Mouse (Mus musculus): ENCODE results near the gene Snn.
"Not testable (repeated sequence)": the region's sequence is repeated elsewhere in the genome, so short reads cannot be mapped to it uniquely, and the experiment has no call there.

The Snn gene

GRCm38 (mm10) chr16:11060645-11061044 lies at the start of gene Snn:
Gene Snn, plus strand, starts transcription at chr16:11060945.
- no peak for DNase-seq (ENCODE audit: low read depth, low spot score)

DNA sequence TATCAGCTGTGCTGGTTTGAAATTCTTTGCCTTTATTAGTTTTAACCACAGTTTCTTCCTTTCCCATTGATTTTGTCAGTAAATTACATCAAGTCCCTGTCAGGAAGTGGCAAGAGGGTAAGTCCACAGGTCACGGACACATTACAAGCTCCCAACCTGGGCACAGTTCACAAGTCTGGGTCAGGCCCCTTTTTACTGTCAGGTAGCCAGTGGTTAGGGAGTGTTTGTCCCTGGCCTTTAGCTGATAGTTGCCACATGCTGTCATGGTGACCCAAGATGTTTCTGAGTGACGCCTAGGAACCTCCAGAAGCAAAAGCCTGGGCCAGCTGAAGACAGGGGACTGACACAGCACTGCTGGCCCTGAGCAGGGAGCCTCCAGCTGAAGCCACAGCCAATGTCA lies 49.5 kb upstream of the Snn start:
- no peak for DNase-seq (ENCODE audit: low read depth, low spot score)

- DNase-seq (ENCODE audit: low read depth, low spot score), result no peak
Observed at GRCm38 (mm10) chr16:11011939-11012338, 48.8 kb upstream of the Snn start.

DNA sequence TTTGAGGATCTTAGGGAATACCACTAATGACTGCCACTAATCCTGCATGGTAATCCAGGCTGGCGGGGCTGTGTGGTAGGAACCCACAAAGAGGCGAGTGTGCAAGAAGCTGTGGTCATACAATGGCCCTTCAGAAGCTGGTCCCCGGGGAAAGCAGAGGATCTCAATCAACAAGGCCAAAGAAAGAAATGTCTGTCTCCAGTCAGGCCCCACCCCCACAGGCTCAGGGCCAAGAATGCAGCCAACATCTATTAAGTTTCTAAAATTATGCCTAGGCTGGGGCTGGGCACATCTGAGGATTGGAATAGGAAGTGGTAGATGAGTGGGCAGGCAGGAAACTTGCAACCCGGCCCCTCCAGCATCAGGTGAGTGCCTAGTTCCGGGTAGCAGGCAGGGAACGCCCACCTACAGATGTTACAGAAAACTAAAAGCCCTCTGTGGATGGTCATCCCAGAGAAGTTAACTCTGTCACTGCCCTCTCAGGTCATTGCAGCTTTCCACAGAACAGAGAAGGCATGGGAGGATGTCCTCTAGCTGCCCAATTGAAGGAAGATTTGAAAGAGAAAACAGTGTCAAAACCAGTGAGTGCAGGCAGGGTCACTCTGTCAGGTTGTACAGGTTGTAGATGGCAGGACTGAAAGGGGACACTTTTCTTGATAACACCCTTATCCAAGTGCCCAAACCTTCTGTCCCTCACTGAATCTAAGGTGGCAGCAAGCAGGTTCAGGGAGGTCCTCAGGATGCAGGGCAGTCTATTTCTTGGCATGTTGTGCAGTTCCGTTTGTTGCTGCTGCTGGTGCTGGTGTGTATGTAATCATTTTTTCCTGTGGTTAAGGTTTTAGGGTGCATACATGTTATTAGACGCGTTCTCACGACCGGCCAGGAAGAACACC lies 47.9 kb upstream of the Snn start:
- DNase-seq (ENCODE audit: low read depth, low spot score), result no peak

DNA sequence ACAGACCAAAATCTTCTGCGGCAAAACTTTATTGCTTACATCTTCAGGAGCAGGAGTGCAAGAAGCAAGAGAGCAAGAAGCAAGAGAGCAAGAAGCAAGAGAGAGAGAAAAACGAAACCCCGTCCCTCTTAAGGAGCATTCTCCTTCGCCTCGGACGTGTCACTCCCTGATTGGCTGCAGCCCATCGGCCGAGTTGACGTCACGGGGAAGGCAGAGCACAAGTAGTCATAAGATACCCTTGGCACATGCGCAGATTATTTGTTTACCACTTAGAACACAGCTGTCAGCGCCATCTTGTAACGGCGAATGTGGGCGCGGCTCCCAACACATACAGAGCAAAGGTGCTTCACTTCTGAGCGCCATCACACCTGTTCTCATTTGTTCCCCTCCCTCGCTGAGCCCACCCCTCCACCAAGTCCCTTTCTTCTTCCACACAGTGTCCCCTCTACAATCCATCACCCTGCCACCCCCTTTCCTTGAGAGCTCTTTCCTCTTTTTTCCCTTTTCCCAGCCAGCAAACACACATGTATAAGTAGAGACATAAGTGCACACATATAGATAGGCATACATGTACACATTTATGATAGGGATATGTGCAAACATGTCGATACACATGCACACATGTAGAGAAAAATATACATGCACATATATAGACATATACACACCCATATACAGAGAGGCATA lies 47.1 kb upstream of the Snn start:
- DNase-seq (ENCODE audit: low read depth, low spot score), result not testable (repeated sequence)

- no peak for DNase-seq (ENCODE audit: low read depth, low spot score)
Observed at GRCm38 (mm10) chr16:11014407-11014806, 46.3 kb upstream of the Snn start.

DNA sequence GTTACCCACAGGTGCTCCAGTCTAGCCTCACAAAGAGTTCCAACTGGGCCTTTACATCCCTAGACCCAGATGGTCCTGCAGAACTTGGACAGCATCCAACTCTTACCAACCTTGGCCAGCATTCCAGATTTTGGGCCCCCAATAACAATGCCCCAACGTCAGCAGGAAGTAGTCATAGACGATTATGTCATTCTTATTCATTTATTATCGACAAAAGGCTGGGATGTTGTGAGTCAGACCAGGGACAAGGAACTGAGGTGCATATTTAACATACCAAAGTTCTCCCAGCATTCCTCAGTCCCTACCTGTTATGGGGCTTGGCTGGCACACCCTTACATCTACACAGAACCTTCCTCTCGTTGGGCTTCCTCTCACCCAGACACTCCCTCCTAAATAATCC lies 44.4 kb upstream of the Snn start:
- DNase-seq (ENCODE audit: low read depth, low spot score), result peak; percentile 25

- peak; percentile 77 for DNase-seq (ENCODE audit: low read depth, low spot score)
Observed at GRCm38 (mm10) chr16:11017807-11018595, 42.7 kb upstream of the Snn start.

GRCm38 (mm10) chr16:11021403-11022112 lies 39.2 kb upstream of the Snn start:
- no peak for DNase-seq (ENCODE audit: low read depth, low spot score)

- no peak for DNase-seq (ENCODE audit: low read depth, low spot score)
Observed at GRCm38 (mm10) chr16:11022113-11022489, 38.6 kb upstream of the Snn start.

- no peak for DNase-seq (ENCODE audit: low read depth, low spot score)
Observed at GRCm38 (mm10) chr16:11023618-11024017, 37.1 kb upstream of the Snn start.

DNA sequence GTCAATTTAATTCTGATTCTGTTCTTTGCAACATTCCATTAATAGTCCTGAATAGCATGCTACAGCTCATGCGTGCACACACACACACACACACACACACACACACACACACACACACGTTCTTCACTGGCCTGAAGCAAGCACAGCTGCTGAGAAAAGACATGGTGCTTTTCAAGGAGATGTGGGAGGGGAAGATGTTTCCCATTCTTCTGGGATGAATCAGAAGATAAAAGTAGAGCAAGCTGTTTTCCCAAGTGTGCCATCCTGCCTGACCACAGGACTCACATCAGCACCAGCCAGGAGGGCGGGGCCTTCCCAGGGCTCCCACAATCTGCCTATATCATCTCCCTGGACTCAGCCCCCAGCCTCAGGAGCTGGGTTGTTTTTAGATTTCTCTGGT lies 35.9 kb upstream of the Snn start:
- DNase-seq (ENCODE audit: low read depth, low spot score), result no peak

- no peak for DNase-seq (ENCODE audit: low read depth, low spot score)
Observed at GRCm38 (mm10) chr16:11028206-11028605, 32.5 kb upstream of the Snn start.

GRCm38 (mm10) chr16:11030844-11031243 lies 29.9 kb upstream of the Snn start:
- no peak for DNase-seq (ENCODE audit: low read depth, low spot score)

- no peak for DNase-seq (ENCODE audit: low read depth, low spot score)
Observed at GRCm38 (mm10) chr16:11031320-11031719, 29.4 kb upstream of the Snn start.

GRCm38 (mm10) chr16:11034193-11034803 lies 26.4 kb upstream of the Snn start:
- DNase-seq (ENCODE audit: low read depth, low spot score), result peak; percentile 89

DNA sequence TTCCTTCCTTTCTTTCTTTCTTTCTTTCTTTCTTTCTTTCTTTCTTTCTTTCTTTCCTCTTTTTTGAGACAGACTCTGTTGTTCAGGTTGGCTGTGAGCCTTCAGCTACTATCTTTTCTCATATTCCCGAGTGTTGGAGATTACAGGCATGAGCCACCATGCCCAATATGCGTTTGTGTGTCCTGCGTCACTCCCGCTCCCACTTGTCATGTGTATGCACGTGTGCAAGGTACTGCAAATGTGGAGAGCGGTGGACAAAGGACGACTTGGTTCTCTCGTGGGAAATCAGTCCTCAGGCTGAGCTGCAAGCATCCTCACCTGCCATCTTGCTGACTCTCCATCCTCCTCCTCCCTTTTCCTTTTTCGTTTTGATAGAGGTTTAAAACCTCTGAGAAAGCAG lies 25.5 kb upstream of the Snn start:
- no peak for DNase-seq (ENCODE audit: low read depth, low spot score)

- DNase-seq (ENCODE audit: low read depth, low spot score), result peak; percentile 90
Observed at GRCm38 (mm10) chr16:11035790-11036431, 24.8 kb upstream of the Snn start.

DNA sequence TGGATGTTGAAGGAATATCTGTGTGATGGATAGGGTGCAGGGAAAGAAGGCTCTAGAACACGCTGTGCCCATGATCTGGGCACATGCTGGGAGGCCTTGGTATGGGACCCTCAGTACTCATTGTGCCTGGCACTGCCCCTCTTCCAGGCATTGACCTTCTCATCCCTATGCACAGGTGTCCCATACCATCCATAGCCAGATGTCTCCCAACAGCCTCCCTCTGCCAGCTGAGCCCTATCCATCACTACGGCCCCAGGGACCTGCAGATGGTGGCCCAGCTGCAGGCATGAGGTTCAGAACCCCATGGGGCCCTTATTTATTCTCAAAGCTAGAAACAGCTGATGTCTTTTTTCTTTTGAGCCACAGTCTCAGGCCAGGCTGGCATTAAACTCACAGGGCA lies 20.1 kb upstream of the Snn start:
- DNase-seq (ENCODE audit: low read depth, low spot score), result no peak

GRCm38 (mm10) chr16:11043239-11043638 lies 17.5 kb upstream of the Snn start:
- no peak for DNase-seq (ENCODE audit: low read depth, low spot score)

GRCm38 (mm10) chr16:11046437-11046836 lies 14.3 kb upstream of the Snn start:
- no peak for DNase-seq (ENCODE audit: low read depth, low spot score)

Data from ZHBTc4 (cell line).